ENCODE assay signal across 9 mouse cellular contexts in genomic region chr16:91875567-91876344, GRCm38 (mm10).
DNase-seq lines count a peak whose midpoint lies in the region; ATAC-seq and TF ChIP-seq lines count a peak whose summit lies in the region.
"Had no signal": no experiment of that assay in that cellular context is flagged by ENCODE, and none has a peak within 500 bp of the region (broad histone marks: within the 10 kb centered on the region; RNA-seq: fewer than 3 reads in every experiment).

No protein-coding gene starts in this region.

- H3K27ac ChIP-seq in gastrocnemius, adult 2 months: peak overlapping the region; percentile 80
- H3K27ac ChIP-seq in embryonic facial prominence, embryonic 11.5 days (replicated peaks; ENCODE audit: low read depth, low read length): no peak overlapping the region
- H3K27ac ChIP-seq in hindbrain, embryonic 15.5 days (replicated peaks): peak overlapping the region; percentile 20; the same call in 1 of the 2 replicates
- peak overlapping the region; percentile 38; the same call in 1 of the 2 replicates for H3K27ac ChIP-seq in midbrain, postnatal 0 days (ENCODE audit: low read depth, low read length)

- ATAC-seq in embryonic facial prominence, embryonic 11.5 days (replicated peaks; ENCODE audit: insufficient number of reproducible peaks, low FRiP score, low TSS enrichment, low read depth): no peak
- ATAC-seq in hindbrain, embryonic 15.5 days (ENCODE audit: low FRiP score, low read depth): peak; percentile 17; the same call in 1 of the 2 replicates
- ATAC-seq in midbrain, postnatal 0 days (ENCODE audit: low FRiP score): no peak; the same call in 1 of the 2 replicates
- no peak for ATAC-seq in inflammation-experienced regulatory T-cells, adult 6 months

- no peaks in the 10 kb centered on the region for H3K4me1 ChIP-seq in embryonic facial prominence, embryonic 11.5 days (ENCODE audit: control insufficient read depth, insufficient read depth, low read length)
- H3K4me1 ChIP-seq in hindbrain, embryonic 15.5 days (replicated peaks): peaks cover 8% of the 10 kb centered on the region
- H3K4me1 ChIP-seq in midbrain, postnatal 0 days (ENCODE audit: insufficient read depth, low read length): no peaks in the 10 kb centered on the region

- H3K4me3 ChIP-seq in gastrocnemius, adult 2 months: no peak overlapping the region
- H3K4me3 ChIP-seq in embryonic facial prominence, embryonic 11.5 days (ENCODE audit: low read depth, low read length): no peak overlapping the region
- no peak overlapping the region for H3K4me3 ChIP-seq in hindbrain, embryonic 15.5 days
- H3K4me3 ChIP-seq in midbrain, postnatal 0 days (ENCODE audit: low read depth, low read length): no peak overlapping the region

- intact Hi-C loops in gastrocnemius, adult 2 months (cut with DNase I): no loop called here

- DNase-seq in gastrocnemius, adult 2 months: peak; percentile 86
- no peak for DNase-seq in gastrocnemius, postnatal 10 days
- peak; percentile 10 for DNase-seq in embryonic facial prominence, embryonic 11.5 days (ENCODE audit: low spot score)
- no peak for DNase-seq in midbrain, postnatal 0 days (ENCODE audit: low spot score)
- no peak for DNase-seq in frontal cortex, adult 2 months (ENCODE audit: extremely low spot score in 1 of 2, low spot score in 1 of 2)
- DNase-seq in lung, postnatal 14 days: no peak

- 62% methylated on average over 4 of the region's 4 CpGs for WGBS in embryonic facial prominence, embryonic 11.5 days
- WGBS in hindbrain, embryonic 15.5 days: 62% methylated on average over 4 of the region's 4 CpGs
- 69% methylated on average over 4 of the region's 4 CpGs for WGBS in midbrain, postnatal 0 days

- H3K4me2 ChIP-seq in embryonic facial prominence, embryonic 11.5 days (ENCODE audit: low read depth, low read length): no peak overlapping the region
- no peak overlapping the region for H3K4me2 ChIP-seq in hindbrain, embryonic 15.5 days
- H3K4me2 ChIP-seq in midbrain, postnatal 0 days (ENCODE audit: low read depth, low read length, poor library complexity, severe bottlenecking): no peak overlapping the region

- no peaks in the 10 kb centered on the region for H3K9me3 ChIP-seq in embryonic facial prominence, embryonic 11.5 days (replicated peaks; ENCODE audit: control insufficient read depth, low read length)
- H3K9me3 ChIP-seq in hindbrain, embryonic 15.5 days: no peaks in the 10 kb centered on the region
- no peaks in the 10 kb centered on the region for H3K9me3 ChIP-seq in midbrain, postnatal 0 days (ENCODE audit: low read length)

- no peaks in the 10 kb centered on the region for H3K27me3 ChIP-seq in embryonic facial prominence, embryonic 11.5 days (ENCODE audit: control insufficient read depth, insufficient read depth, low read length)
- no peaks in the 10 kb centered on the region for H3K27me3 ChIP-seq in hindbrain, embryonic 15.5 days
- no peaks in the 10 kb centered on the region for H3K27me3 ChIP-seq in midbrain, postnatal 0 days (ENCODE audit: insufficient read depth, low read length)
- H3K27me3 ChIP-seq: CH12.LX had no signal

- no peak overlapping the region for H3K9ac ChIP-seq in embryonic facial prominence, embryonic 11.5 days (replicated peaks; ENCODE audit: low read length)
- no peak overlapping the region for H3K9ac ChIP-seq in hindbrain, embryonic 15.5 days
- H3K9ac ChIP-seq in midbrain, postnatal 0 days (replicated peaks; ENCODE audit: low read length, poor library complexity, severe bottlenecking): no peak overlapping the region

- no peak for TF ChIP-seq CTCF in gastrocnemius, adult 2 months (IDR thresholded peaks at IDR 0.05)
- no peak for TF ChIP-seq CTCF in midbrain, postnatal 0 days (IDR thresholded peaks at IDR 0.05)

- peaks cover under 1% of the 10 kb centered on the region for H3K36me3 ChIP-seq in embryonic facial prominence, embryonic 11.5 days (replicated peaks; ENCODE audit: control insufficient read depth, insufficient read depth, low read depth, low read length)
- H3K36me3 ChIP-seq in hindbrain, embryonic 15.5 days: peaks cover 15% of the 10 kb centered on the region
- peaks cover 22% of the 10 kb centered on the region for H3K36me3 ChIP-seq in midbrain, postnatal 0 days (ENCODE audit: insufficient read depth, low read length)

Comparison
In these comparisons a context has a peak if more than half of its experiments do, and no peak if none do; other contexts are left out.
1. DNase-seq: peak in gastrocnemius, adult 2 months (single experiment) and embryonic facial prominence, embryonic 11.5 days (single experiment); none in gastrocnemius, postnatal 10 days (single experiment), midbrain, postnatal 0 days (single experiment), frontal cortex, adult 2 months (0 of 2) and lung, postnatal 14 days (single experiment).